Mouse (Mus musculus) forebrain, embryonic 15.5 days (tissue): ENCODE data around the gene Fkbp14. TPM values are rescaled to one million over a fixed set of nuclear protein-coding genes. Genes with fewer than 3 reads are reported as not detected.

Experiments used
- ATAC-seq: fragments of 200-750 bp; cut with Nextera tagmentation; replicated peaks from 2 replicates; pipeline ENCODE4 v1.8.0; 2017; ENCODE audit warnings: mild to moderate bottlenecking, moderate TSS enrichment, moderate library complexity
- H3K27ac ChIP-seq: fragments of 300-500 bp; sonication (generic); replicated peaks from 2 replicates; pipeline ENCODE4 v1.5.1; 2015; ENCODE audit warnings: mild to moderate bottlenecking, inconsistent platforms
- H3K27me3 ChIP-seq: fragments of 300-500 bp; sonication (generic); 2 replicates; pipeline ENCODE4 v1.6.1; 2015; ENCODE audit warnings: inconsistent platforms
- H3K36me3 ChIP-seq: fragments of 300-500 bp; sonication (generic); 2 replicates; pipeline ENCODE4 v1.6.1; 2015; ENCODE audit warnings: mild to moderate bottlenecking, inconsistent platforms
- H3K4me1 ChIP-seq: fragments of 300-500 bp; sonication (generic); 2 replicates; pipeline ENCODE4 v1.6.1; 2015; ENCODE audit warnings: inconsistent platforms
- H3K4me2 ChIP-seq: fragments of 300-500 bp; sonication (generic); replicated peaks from 2 replicates; pipeline ENCODE4 v1.6.1; 2015; ENCODE audit warnings: mild to moderate bottlenecking, inconsistent platforms
- H3K4me3 ChIP-seq: fragments of 300-500 bp; sonication (generic); 2 replicates; pipeline ENCODE4 v1.5.1; 2015; ENCODE audit warnings: mild to moderate bottlenecking, inconsistent platforms
- H3K9ac ChIP-seq: fragments of 300-500 bp; sonication (generic); replicated peaks from 2 replicates; pipeline ENCODE4 v1.6.1; 2015; ENCODE audit warnings: mild to moderate bottlenecking, inconsistent platforms
- H3K9me3 ChIP-seq: fragments of 300-500 bp; sonication (generic); 2 replicates; pipeline ENCODE4 v1.6.1; 2016; ENCODE audit warnings: inconsistent platforms
- WGBS: fragments of 180-500 bp; shearing (Covaris S2); methylation state at CpG from one replicate; pipeline ENCODE4 v1.1.7; 2015; ENCODE audit warnings: mixed read lengths; 5-methylcytosine and 5-hydroxymethylcytosine counted together
- polyA plus RNA-seq: library from polyadenylated mRNA; unstranded; fragments of >200 nt; fragmentation: Nextera tagmentation; extraction: Ambion mirVana; gene quantifications from 2 replicates; pipeline ENCODE4 v1.2.1, GENCODE M21; 2015

Fkbp14 gene
- polyA plus RNA-seq, 1 experiment from 2014 or later = 7.4 TPM

DNA sequence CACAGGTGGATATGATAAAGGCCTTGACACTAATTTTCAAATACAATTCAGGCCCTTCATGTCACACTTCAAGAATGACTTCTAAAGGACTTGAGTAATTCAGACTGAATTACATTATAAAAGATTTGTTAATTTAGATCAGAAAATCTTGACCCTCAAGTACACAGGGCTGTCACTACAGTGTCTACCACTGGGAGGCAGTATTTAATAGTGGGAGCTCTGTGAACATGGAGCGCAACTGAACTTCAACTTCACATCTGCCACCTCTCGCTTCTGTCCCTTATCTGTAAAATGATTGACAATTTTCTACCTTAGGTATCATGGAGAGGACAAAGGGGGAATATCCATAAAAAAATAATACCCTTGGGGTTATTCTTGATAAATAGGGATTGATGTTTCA lies 10.9 kb downstream of the Fkbp14 start:
- Histone ChIP-seq H3K27me3 (no peaks in the 10 kb centered on the region), H3K9me3 (no peaks in the 10 kb centered on the region), H3K36me3 (no peaks in the 10 kb centered on the region), H3K27ac (no peak overlapping the region), H3K9ac (no peak overlapping the region), H3K4me1 (0 out of 2 replicates have a peak, but pooled peaks cover 2% of the 10 kb centered on the region), H3K4me2 (no peak overlapping the region), H3K4me3 (no peak overlapping the region)
- 23% methylated on average over 2 of the region's 2 CpGs for WGBS
- no peak for ATAC-seq

- no peak overlapping the region for H3K9ac ChIP-seq
- H3K4me3 ChIP-seq = no peak overlapping the region
- no peaks in the 10 kb centered on the region for H3K9me3 ChIP-seq
- peaks cover 36% of the 10 kb centered on the region for H3K4me1 ChIP-seq
- H3K36me3 ChIP-seq = no peaks in the 10 kb centered on the region
- ATAC-seq = peak; percentile 54; the same call in 1 of the 2 replicates
- no peaks in the 10 kb centered on the region for H3K27me3 ChIP-seq
- 17% methylated on average over 6 of the region's 6 CpGs for WGBS
- H3K4me2 ChIP-seq = no peak overlapping the region
- H3K27ac ChIP-seq = peak overlapping the region; percentile 31; the same call in 1 of the 2 replicates
Measured at GRCm38 (mm10) chr6:54573218-54573955, 23.7 kb downstream of the Fkbp14 start.

- H3K9ac ChIP-seq = no peak overlapping the region; the same call in 1 of the 2 replicates
- peak overlapping the region; percentile 62 for H3K27ac ChIP-seq
- no peak overlapping the region for H3K4me3 ChIP-seq
- no peak overlapping the region; the same call in 1 of the 2 replicates for H3K4me2 ChIP-seq
- no peaks in the 10 kb centered on the region for H3K27me3 ChIP-seq
- 12% methylated on average over 7 of the region's 7 CpGs for WGBS
- H3K4me1 ChIP-seq = peaks cover 53% of the 10 kb centered on the region
- H3K36me3 ChIP-seq = no peaks in the 10 kb centered on the region
- no peak for ATAC-seq
- no peaks in the 10 kb centered on the region for H3K9me3 ChIP-seq
Measured at GRCm38 (mm10) chr6:54569776-54570175, 27.3 kb downstream of the Fkbp14 start.

DNA sequence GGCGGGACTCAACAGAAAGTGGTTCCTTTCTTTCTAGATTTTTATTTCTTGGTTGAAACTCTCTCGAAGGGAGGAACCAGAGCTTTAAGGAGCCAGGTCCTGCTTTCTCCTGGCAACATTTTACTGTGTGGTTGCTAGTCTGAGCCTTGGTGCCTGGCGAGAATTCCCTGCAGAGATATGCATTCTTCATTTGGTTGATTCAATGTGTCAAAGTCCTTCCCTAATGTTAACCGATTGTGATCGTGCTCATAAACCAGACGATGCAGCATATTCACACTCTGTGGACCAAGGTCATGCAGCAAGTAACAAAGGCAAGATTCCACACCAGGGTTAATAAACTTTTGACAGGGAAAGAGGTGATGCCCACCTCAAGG lies 30.6 kb downstream of the Fkbp14 start:
- Histone ChIP-seq H3K4me3 (peak overlapping the region; percentile 64), H3K4me2 (peak overlapping the region; percentile 69), H3K9ac (peak overlapping the region; percentile 91), H3K36me3 (no peaks in the 10 kb centered on the region), H3K9me3 (no peaks in the 10 kb centered on the region), H3K27ac (peak overlapping the region; percentile 96), H3K27me3 (no peaks in the 10 kb centered on the region), H3K4me1 (peaks cover 64% of the 10 kb centered on the region)
- ATAC-seq = no peak; the same call in 1 of the 2 replicates
- 4% methylated on average over 6 of the region's 6 CpGs for WGBS

DNA sequence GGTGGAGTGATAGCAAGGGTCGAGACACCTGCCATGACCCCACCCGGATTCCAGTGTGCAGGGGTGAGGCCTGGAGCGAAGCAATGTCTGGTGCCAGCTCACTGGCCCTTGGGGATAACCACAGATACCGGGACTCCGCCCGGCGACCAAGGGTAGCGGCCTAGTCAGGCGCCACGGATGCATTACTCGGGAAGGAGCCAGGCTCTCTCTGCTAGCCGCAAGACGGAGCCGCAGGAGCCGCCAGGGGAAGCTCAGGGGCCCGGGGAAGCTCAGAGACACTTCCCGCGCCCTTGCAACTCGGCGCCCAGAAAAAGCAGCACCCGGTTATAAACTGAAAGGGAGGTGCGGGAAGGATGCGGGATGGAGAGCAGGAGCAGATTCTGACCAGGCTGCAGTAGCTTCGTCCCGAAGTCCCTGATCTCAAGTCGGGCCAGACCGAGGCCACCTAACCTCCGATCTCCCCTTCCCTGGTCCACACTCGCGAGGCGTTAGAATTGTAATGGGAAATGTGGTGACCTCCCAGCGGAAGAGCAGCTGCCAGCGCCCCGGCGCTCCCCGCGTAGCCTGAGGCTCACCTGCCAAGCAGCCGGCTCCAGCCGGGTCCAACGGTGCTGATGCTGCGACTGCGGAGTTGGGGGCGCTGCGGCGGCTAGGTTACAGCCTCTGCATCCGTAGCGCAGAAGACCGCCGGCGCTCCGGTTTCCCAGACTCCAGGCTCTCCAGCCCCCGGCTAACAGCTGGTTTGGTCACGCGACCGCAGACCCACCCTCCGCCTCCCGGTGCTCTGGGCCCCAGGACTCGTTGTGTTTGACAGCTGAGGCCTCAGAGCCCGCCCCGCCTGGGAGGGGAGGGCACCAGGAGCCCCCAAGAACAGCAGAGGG lies 31.2 kb downstream of the Fkbp14 start, which contains the start of gene Scrn1:
TSS of gene Scrn1 (minus strand) at position 825 of the 881 bp plus-strand sequence.
- Histone ChIP-seq H3K4me1 (peaks cover 65% of the 10 kb centered on the region), H3K4me2 (peak within 1 kb of the TSS; percentile 69), H3K27me3 (no peaks in the 10 kb centered on the region), H3K27ac (peak within 1 kb of the TSS; percentile 96), H3K9me3 (no peaks in the 10 kb centered on the region), H3K4me3 (peak within 1 kb of the TSS; percentile 64), H3K36me3 (no peaks in the 10 kb centered on the region), H3K9ac (peak within 1 kb of the TSS; percentile 91)
- WGBS = under 1% methylated on average over 59 of the region's 60 CpGs
- ATAC-seq = peak; percentile 85

DNA sequence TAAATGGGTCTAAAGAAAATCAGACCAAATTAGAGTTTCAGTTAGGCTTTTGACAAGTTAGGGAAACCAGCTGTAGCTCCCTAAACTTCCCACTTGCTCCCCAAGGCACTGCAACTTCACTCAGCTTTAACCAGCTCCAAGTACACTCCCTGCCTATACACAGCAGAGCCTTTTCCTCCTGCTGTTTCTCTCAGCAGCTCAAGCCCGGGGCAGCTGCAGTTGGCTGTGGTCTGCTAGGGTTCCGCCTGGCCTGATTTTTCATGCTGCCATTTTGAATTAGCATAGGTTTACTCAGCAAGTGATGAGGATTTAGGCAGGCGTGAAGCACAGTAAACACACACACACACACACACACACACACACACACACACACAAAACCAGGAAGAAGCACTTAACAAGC lies 32.1 kb downstream of the Fkbp14 start:
- Histone ChIP-seq H3K9ac (peak overlapping the region; percentile 91), H3K9me3 (no peaks in the 10 kb centered on the region), H3K4me2 (peak overlapping the region; percentile 69), H3K4me1 (peaks cover 65% of the 10 kb centered on the region), H3K4me3 (peak overlapping the region; percentile 64), H3K27me3 (no peaks in the 10 kb centered on the region), H3K36me3 (no peaks in the 10 kb centered on the region), H3K27ac (peak overlapping the region; percentile 96)
- 4% methylated on average over 3 of the region's 3 CpGs for WGBS
- peak; percentile 20; the same call in 1 of the 2 replicates for ATAC-seq

GRCm38 (mm10) chr6:54564506-54564991 lies 32.6 kb downstream of the Fkbp14 start:
- WGBS = 25% methylated on average over 9 of the region's 9 CpGs
- no peak for ATAC-seq
- H3K4me1 ChIP-seq = peaks cover 63% of the 10 kb centered on the region

DNA sequence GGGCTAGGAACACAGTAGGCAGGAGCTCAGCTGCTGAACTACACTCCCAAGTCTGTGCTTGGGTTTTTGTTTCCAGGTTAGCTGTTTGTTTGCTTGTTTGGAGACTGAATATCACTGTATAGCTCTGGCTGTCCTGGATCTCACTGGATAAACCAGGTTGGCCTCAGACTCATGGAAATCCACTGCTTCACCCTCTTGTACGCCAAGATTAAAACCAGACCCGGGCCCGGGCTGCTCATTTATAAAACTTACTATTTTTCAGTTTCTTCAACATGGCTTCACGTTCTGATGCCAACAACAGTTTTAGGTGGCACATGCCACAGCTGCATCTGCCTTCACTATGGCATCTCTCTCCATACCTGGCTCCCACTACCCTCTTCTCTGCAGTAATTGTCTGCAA lies 33.5 kb downstream of the Fkbp14 start:
- ATAC-seq = no peak
- Histone ChIP-seq H3K27ac (0 out of 2 replicates have a peak overlapping the region, but pooled peaks have one; percentile 1), H3K36me3 (no peaks in the 10 kb centered on the region), H3K9ac (peak overlapping the region; percentile 91), H3K9me3 (no peaks in the 10 kb centered on the region), H3K4me1 (peaks cover 58% of the 10 kb centered on the region), H3K4me2 (peak overlapping the region; percentile 69), H3K4me3 (peak overlapping the region; percentile 64), H3K27me3 (no peaks in the 10 kb centered on the region)
- 73% methylated on average over 4 of the region's 4 CpGs for WGBS

More at GRCm38 (mm10) chr6:54564506-54564991, 32.6 kb downstream of the Fkbp14 start:
- Histone ChIP-seq H3K27ac (peak overlapping the region; percentile 96), H3K9ac (peak overlapping the region; percentile 91), H3K9me3 (no peaks in the 10 kb centered on the region), H3K4me2 (peak overlapping the region; percentile 69), H3K36me3 (no peaks in the 10 kb centered on the region), H3K4me3 (peak overlapping the region; percentile 64), H3K27me3 (no peaks in the 10 kb centered on the region)

DNA sequence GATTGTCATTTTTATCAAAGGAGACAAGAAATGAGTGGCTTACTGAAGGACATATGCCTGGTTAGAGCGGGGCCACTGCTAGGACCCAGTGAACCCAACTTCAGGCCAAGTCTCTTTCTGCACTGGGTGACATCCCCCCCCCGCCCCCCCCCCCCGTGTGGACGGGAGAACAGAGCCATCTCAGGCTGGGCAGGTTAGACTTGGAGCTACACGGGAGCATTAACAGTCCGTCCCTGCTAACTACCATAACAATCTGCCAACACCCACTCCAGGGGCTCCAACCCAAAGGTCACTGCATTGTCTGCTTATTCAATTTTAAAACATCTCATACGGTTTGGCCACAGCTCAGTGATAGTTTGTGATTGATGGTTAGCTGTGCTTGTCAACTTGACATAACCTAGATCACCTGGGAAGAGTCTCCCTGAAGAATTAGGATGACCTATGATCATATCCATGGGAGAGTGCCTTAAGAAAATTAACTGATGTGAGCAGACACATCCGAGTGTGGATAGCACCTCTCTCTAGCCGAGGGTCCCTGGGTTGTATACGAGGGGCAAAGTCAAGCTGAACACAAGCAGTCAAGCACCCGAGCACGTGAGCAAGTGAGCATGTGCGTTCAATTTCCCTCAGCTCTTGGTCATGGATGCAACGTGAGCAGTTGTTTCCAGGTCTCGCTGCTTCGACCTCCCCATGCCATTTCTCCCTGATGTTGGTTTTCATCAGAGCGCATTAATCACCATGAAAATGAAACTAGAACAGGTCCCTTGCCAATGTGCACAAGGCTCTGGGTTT lies 34.9 kb downstream of the Fkbp14 start:
- Histone ChIP-seq H3K36me3 (no peaks in the 10 kb centered on the region), H3K9me3 (no peaks in the 10 kb centered on the region), H3K4me1 (peaks cover 50% of the 10 kb centered on the region), H3K27ac (no peak overlapping the region), H3K4me2 (peak overlapping the region; percentile 22; the same call in 1 of the 2 replicates), H3K4me3 (no peak overlapping the region), H3K27me3 (no peaks in the 10 kb centered on the region), H3K9ac (no peak overlapping the region)
- ATAC-seq = no peak
- WGBS = 73% methylated on average over 17 of the region's 17 CpGs

DNA sequence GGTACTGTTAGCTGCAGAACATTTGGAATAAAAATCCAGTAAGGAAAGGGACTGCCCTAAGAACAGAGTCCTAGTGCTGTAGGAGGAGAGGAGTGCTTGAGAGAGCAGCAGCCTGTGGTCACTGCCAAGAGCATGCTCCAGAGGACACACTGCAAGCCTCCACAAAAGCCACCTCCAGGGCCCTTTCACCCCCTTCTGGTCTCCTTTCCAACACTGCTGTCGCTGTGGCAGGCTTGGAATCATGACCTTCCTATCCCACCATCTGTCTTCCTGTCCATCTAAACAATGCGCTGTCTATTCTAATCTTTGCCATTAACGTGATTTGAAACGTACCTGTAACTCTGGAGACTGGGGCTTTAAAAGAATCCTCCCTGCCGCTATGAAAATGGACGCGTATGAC lies 38.6 kb downstream of the Fkbp14 start:
- Histone ChIP-seq H3K27me3 (no peaks in the 10 kb centered on the region), H3K27ac (no peak overlapping the region), H3K9me3 (no peaks in the 10 kb centered on the region), H3K4me2 (no peak overlapping the region), H3K4me1 (peaks cover 52% of the 10 kb centered on the region), H3K4me3 (no peak overlapping the region), H3K9ac (no peak overlapping the region), H3K36me3 (no peaks in the 10 kb centered on the region)
- 64% methylated on average over 7 of the region's 7 CpGs for WGBS
- ATAC-seq = no peak

DNA sequence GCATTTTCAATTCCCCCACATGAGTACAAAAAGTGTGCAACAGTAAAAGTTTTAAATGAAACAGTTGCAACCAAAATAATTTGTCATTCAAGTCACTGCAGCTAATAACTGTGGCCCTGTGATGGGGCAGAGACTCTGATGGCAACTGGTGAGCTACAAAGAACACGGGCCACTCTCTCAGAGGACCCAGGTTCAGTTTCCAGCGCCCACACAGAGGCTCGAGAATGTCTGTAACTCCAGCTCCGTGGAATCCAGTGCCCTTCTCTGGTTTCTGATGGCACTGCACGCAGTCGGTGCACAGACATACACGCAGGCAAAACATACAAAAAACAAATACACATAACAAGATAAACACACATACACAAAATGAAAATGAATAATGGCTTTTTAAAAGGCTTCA lies 39.4 kb downstream of the Fkbp14 start:
- no peak for ATAC-seq
- H3K36me3 ChIP-seq = no peaks in the 10 kb centered on the region
- H3K27me3 ChIP-seq = no peaks in the 10 kb centered on the region
- H3K4me2 ChIP-seq = no peak overlapping the region
- no peak overlapping the region for H3K27ac ChIP-seq
- no peak overlapping the region for H3K4me3 ChIP-seq
- no peaks in the 10 kb centered on the region for H3K9me3 ChIP-seq
- WGBS = 94% methylated on average over 7 of the region's 7 CpGs
- no peak overlapping the region for H3K9ac ChIP-seq
- peaks cover 55% of the 10 kb centered on the region for H3K4me1 ChIP-seq
